Mouse (Mus musculus): ENCODE results near the gene Rad51ap1. TPM values are rescaled to one million over a fixed set of nuclear protein-coding genes. Genes with fewer than 3 reads are reported as not detected.

Gene Rad51ap1
- polyA plus RNA-seq, 1 experiment from 2014 or later = 25.8 TPM

DNA sequence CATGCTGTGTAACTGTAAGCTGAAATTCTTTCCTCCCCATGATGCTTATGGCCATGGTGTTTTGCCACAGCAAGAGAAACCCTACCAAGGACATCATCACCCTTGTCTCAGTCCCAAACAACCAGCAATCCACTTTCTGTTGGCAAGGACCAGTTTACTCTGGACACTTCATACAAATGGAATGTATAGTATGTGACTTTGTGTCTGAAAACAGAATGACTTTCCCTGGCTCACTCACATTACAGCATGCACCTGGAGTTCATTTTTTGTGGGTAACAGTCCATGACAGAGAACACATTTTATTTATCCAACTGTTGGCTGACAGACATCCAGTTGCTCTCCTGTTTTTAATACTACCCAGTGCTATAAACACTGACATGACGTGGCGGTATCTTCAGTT lies 6.5 kb downstream of the Rad51ap1 start:
- no peaks in the 10 kb centered on the region for H3K27me3 ChIP-seq
- no peak overlapping the region for H3K9ac ChIP-seq (replicated peaks)
- ATAC-seq = no peak
- no peak overlapping the region for H3K27ac ChIP-seq
- peaks cover 39% of the 10 kb centered on the region for H3K36me3 ChIP-seq
- H3K4me1 ChIP-seq (replicated peaks) = 0 out of 2 replicates have a peak, but pooled peaks cover 2% of the 10 kb centered on the region
- 96% methylated on average over 2 of the region's 2 CpGs for WGBS
- no peaks in the 10 kb centered on the region for H3K9me3 ChIP-seq
- H3K4me3 ChIP-seq (replicated peaks) = no peak overlapping the region
- H3K4me2 ChIP-seq (replicated peaks) = no peak overlapping the region

DNA sequence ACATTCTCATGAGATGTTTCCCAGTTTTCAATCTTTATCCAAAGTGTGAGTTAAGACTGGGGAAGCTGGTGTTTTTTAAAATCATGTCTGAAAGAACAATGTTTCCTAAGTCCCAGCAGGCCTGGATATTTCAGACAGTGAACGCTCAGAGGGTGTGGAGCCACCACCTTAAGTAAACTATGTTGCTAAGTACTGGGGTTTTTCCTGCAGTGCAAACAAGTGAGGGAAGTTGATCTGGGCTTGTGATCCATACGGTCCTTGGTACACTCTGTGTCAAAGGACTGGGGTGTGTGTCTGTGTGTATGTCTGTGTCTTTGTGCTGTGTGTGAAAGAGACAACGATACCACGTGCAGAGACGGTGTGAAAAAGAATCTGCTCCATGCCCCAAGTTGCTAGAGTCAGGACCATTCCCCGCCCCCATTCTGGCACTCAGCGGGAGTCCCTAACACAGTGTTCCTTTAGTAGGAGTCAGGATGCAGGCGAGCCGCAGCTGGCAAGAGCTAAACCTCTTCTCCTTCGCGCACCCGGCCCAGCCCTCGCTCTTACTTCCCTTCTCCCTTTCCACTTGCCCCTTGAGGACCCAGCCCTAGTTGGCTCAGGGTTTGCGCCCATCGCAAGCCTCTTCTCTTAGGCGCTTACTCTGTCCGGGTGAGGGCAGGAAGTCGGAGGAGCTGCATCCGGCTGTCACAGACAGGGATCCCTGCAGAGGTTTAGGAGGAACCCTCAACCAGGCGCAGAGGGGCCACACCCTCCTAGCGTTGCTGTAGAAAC lies 18.1 kb downstream of the Rad51ap1 start, which contains the start of gene Dyrk4:
TSS of gene Dyrk4 (minus strand) at position 729 of the 771 bp plus-strand sequence.
- Histone ChIP-seq H3K4me1 (replicated peaks) (peaks cover 8% of the 10 kb centered on the region; the same call in 1 of the 2 replicates), H3K27ac (no peak within 1 kb of the TSS), H3K9ac (replicated peaks) (peak within 1 kb of the TSS; percentile 52; the same call in 1 of the 2 replicates), H3K27me3 (no peaks in the 10 kb centered on the region), H3K4me2 (replicated peaks) (peak within 1 kb of the TSS; percentile 46), H3K4me3 (replicated peaks) (peak within 1 kb of the TSS; percentile 24), H3K36me3 (peaks cover 25% of the 10 kb centered on the region), H3K9me3 (no peaks in the 10 kb centered on the region)
- no peak for ATAC-seq
- WGBS = 8% methylated on average over 21 of the region's 21 CpGs

- H3K9me3 ChIP-seq = no peaks in the 10 kb centered on the region
- H3K4me3 ChIP-seq (replicated peaks) = no peak overlapping the region
- H3K9ac ChIP-seq (replicated peaks) = no peak overlapping the region
- no peaks in the 10 kb centered on the region for H3K4me1 ChIP-seq (replicated peaks)
- ATAC-seq = no peak
- no peaks in the 10 kb centered on the region for H3K36me3 ChIP-seq
- H3K4me2 ChIP-seq (replicated peaks) = no peak overlapping the region
- no peak overlapping the region for H3K27ac ChIP-seq
- WGBS = 86% methylated on average over 5 of the region's 5 CpGs
- no peaks in the 10 kb centered on the region for H3K27me3 ChIP-seq
Measured at GRCm38 (mm10) chr6:126914928-126915327, 24.5 kb downstream of the Rad51ap1 start.

DNA sequence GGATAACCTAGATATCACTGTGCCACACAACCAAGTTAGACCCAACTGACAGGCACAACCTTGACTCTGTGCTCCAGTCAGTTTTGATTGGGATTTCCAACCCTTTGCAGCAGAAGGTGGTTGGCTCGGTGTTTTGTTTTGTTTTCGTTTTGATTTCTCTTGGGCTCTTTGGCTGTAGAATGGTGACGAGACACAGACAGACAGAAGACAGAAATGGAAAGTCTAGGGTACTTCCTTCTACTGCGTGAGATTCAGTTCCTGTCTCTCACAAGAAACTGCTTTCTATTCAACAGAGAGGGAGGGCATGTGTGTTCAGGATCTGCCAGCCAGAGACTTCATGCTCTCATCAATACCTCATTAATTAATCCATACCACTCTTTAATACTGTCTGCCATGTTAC lies 28.7 kb downstream of the Rad51ap1 start:
- ATAC-seq = no peak
- Histone ChIP-seq H3K27me3 (no peaks in the 10 kb centered on the region), H3K4me1 (replicated peaks) (no peaks in the 10 kb centered on the region), H3K36me3 (no peaks in the 10 kb centered on the region), H3K4me2 (replicated peaks) (no peak overlapping the region), H3K27ac (no peak overlapping the region), H3K4me3 (replicated peaks) (no peak overlapping the region), H3K9me3 (no peaks in the 10 kb centered on the region), H3K9ac (replicated peaks) (no peak overlapping the region)
- WGBS = 87% methylated on average over 4 of the region's 4 CpGs

DNA sequence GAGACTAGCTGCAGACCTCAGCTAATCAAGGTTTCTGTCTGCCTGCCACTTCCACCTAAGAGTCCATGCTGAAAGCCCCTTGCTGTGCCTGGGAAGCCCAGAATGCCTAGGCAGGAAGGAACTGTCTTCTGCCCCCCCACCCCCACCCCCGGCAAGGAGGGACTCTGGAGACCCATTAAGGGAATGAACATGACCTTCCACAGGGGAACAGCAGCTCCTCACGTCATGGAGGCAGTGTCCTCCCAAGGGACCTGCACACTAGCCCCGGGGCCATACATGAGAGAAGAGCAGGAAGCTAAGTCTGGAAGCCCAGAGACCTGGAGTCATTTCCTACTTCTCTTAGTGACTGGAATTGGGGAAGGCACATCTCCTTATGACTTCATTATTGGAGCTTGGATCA lies 31.5 kb downstream of the Rad51ap1 start:
- H3K27ac ChIP-seq = no peak overlapping the region
- no peak overlapping the region for H3K4me2 ChIP-seq (replicated peaks)
- no peaks in the 10 kb centered on the region for H3K4me1 ChIP-seq (replicated peaks)
- H3K9ac ChIP-seq (replicated peaks) = no peak overlapping the region
- no peaks in the 10 kb centered on the region for H3K36me3 ChIP-seq
- ATAC-seq = no peak
- no peaks in the 10 kb centered on the region for H3K27me3 ChIP-seq
- H3K4me3 ChIP-seq (replicated peaks) = no peak overlapping the region
- 68% methylated on average over 3 of the region's 3 CpGs for WGBS
- H3K9me3 ChIP-seq = no peaks in the 10 kb centered on the region

DNA sequence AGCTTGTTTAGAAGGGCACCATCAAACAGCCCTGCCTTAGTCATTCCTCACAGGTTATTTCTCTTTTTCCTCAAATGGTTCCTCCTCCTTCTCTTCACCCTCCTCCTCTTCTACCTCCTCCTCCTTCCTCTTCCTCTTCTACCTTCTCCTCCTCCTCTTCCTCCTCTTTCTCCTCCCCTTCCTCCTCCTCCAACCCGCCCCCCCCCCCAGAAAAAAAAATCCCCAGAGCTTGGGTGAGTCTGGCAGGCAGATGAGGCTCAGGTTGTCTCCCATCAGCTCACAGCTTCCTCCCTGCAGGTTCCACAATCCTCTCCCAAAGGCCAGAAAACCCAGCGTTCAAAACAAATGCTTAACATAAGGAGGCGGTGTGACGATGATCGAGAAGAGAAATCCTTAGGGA lies 32.0 kb downstream of the Rad51ap1 start:
- no peak overlapping the region for H3K4me3 ChIP-seq (replicated peaks)
- no peak overlapping the region for H3K4me2 ChIP-seq (replicated peaks)
- H3K9ac ChIP-seq (replicated peaks) = no peak overlapping the region
- H3K9me3 ChIP-seq = no peaks in the 10 kb centered on the region
- H3K4me1 ChIP-seq (replicated peaks) = no peaks in the 10 kb centered on the region
- no peaks in the 10 kb centered on the region for H3K36me3 ChIP-seq
- 76% methylated on average over 4 of the region's 5 CpGs for WGBS
- H3K27ac ChIP-seq = no peak overlapping the region
- H3K27me3 ChIP-seq = no peaks in the 10 kb centered on the region
- no peak for ATAC-seq

GRCm38 (mm10) chr6:126877118-126877517 lies 62.3 kb downstream of the Rad51ap1 start:
- Histone ChIP-seq H3K27ac (no peak overlapping the region), H3K27me3 (no peaks in the 10 kb centered on the region), H3K36me3 (no peaks in the 10 kb centered on the region), H3K9ac (replicated peaks) (no peak overlapping the region), H3K9me3 (no peaks in the 10 kb centered on the region), H3K4me2 (replicated peaks) (no peak overlapping the region), H3K4me1 (replicated peaks) (no peaks in the 10 kb centered on the region), H3K4me3 (replicated peaks) (no peak overlapping the region)
- no peak for ATAC-seq
- WGBS = 87% methylated on average over 8 of the region's 8 CpGs

Other genes starting within 250 kb of the Rad51ap1 start
- 8.4 and 9.3 TPM in 2 replicates for gene Kcna6, start 198.9 kb downstream of the Rad51ap1 start, polyA plus RNA-seq (2015; fragmentation: Nextera tagmentation; extraction: Ambion mirVana)
- gene Ndufa9, start 90.5 kb downstream of the Rad51ap1 start, polyA plus RNA-seq (2015; fragmentation: Nextera tagmentation; extraction: Ambion mirVana) = 173 and 183 TPM in 2 replicates
- gene Akap3, start 86.5 kb downstream of the Rad51ap1 start, polyA plus RNA-seq (2015; fragmentation: Nextera tagmentation; extraction: Ambion mirVana) = 0.07 and 0.18 TPM in 2 replicates
- gene Dyrk4, start 17.7 kb downstream of the Rad51ap1 start, polyA plus RNA-seq (2015; fragmentation: Nextera tagmentation; extraction: Ambion mirVana) = 0.36 TPM in 1 of 2 replicates, not detected in the other
- gene D6Wsu163e, start 375 bp upstream of the Rad51ap1 start, polyA plus RNA-seq (2015; fragmentation: Nextera tagmentation; extraction: Ambion mirVana) = 30.5 and 31.0 TPM in 2 replicates
- gene Fgf6, start 76.0 kb upstream of the Rad51ap1 start, polyA plus RNA-seq (2015; fragmentation: Nextera tagmentation; extraction: Ambion mirVana) = not detected in 2 replicates
- 0.08 TPM in 1 of 2 replicates, not detected in the other for gene Fgf23, start 133.3 kb upstream of the Rad51ap1 start, polyA plus RNA-seq (2015; fragmentation: Nextera tagmentation; extraction: Ambion mirVana)
- gene Tigar, start 170.0 kb upstream of the Rad51ap1 start, polyA plus RNA-seq (2015; fragmentation: Nextera tagmentation; extraction: Ambion mirVana) = 7.3 and 8.8 TPM in 2 replicates
- 700 and 837 TPM in 2 replicates for gene Ccnd2, start 212.6 kb upstream of the Rad51ap1 start, polyA plus RNA-seq (2015; fragmentation: Nextera tagmentation; extraction: Ambion mirVana)

Data from midbrain, embryonic 13.5 days (tissue).